Mouse (Mus musculus) NIH3T3 (cell line): ENCODE measurements around the gene Zfp709.
A peak's percentile ranks its signal among the peaks of the same experiment; 100 is the strongest.
"Not testable (repeated sequence)": the region's sequence is repeated elsewhere in the genome, so short reads cannot be mapped to it uniquely, and the experiment has no call there.

ENCODE experiments used
- DNase-seq: peaks from one replicate; pipeline ENCODE4 v3.0.0-alpha.2; 2012; ENCODE audit warnings: low read depth

Gene Zfp709

DNA sequence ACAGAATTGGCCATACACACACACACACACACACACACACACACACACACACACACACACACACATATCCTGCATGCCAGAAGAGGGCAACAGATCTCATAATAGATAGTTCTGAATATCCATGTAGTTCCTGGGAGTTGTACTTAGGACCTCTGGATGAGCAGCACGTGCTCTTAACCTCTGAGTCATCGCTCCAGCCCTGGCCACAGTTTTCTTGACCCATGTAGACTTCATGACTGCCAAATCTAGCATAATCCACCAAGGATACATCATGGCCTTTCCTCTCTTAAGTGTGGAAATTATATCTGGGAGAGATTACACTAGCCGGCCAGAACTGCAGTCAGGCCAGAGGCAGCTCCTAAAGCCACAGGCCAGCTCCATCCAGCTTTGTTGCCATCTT lies 44.7 kb downstream of the Zfp709 start:
- DNase-seq = peak; percentile 14

DNA sequence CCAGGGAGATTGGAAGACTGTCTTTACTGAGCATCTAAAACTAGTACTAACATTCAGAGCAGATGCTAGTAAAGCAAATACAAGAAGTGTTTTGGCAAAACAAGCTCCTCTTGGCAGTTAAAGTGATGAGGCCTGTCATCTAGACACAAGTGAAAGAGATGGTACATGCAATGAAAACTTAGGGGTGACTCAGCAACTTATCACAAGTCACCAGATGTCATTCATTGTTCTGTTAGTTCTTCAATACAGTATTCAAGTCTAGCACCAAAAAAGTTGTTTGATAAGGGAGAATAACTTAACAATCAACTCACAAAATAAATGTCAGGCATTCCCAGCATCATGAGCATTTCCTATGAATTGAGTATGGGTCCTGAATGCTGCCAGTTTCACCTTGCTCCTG lies 46.0 kb downstream of the Zfp709 start:
- no peak for DNase-seq

DNA sequence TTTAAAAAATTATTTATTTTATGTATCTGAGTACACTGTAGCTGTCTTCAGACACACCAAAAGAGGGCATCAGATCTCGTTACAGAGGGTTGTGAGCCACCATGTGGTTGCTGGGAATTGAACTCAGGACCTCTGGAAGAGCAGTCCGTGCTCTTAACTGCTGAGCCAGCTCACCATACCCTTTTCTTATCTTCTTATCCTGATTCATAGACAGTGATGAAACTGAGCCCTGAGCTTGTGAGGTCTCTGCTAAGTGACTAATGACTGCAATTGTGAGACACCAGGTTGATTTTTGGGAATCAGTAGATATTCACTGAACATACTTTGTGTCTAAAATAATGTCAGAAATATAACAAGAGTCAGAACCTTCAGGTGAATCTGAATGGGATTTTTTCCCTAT lies 56.2 kb downstream of the Zfp709 start:
- DNase-seq = not testable (repeated sequence)

- no peak for DNase-seq
Measured at GRCm38 (mm10) chr8:71940293-71941208, 58.7 kb downstream of the Zfp709 start.

DNA sequence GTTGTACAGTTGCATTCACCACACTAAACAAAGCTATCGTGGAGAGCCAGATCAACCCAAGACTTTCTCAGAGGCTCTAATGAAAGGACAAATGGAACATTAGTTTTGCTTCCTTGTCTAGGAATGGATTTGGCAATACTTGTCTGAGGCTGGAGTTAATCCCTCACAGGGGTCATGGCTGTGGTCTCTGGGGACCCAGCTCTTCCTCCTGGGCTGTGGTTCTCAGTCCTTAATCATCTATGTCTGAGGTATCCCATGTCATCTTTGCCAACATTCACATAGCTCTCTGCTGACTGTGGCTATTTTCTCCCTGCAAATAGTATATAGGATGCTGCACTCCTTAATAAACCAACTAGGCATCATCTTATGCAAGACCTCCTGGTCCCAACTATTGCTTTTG lies 60.0 kb downstream of the Zfp709 start:
- peak; percentile 32 for DNase-seq
